Comparison of ENCODE assay signal across 10 mouse cellular contexts in genomic region chr11:18752512-18752911, GRCm38 (mm10).
DNase-seq lines count a peak whose midpoint lies in the region; ATAC-seq lines count a peak whose summit lies in the region.
"Had no signal": no experiment of that assay in that cellular context is flagged by ENCODE, and none has a peak within 500 bp of the region (broad histone marks: within the 10 kb centered on the region; RNA-seq: fewer than 3 reads in every experiment).

No protein-coding gene starts in this region.

- H3K9me3 ChIP-seq in kidney, embryonic 15.5 days (replicated peaks), result no peaks in the 10 kb centered on the region
- H3K9me3 ChIP-seq in hindbrain, embryonic 16.5 days (ENCODE audit: control insufficient read depth, low read length), result no peaks in the 10 kb centered on the region
- H3K9me3 ChIP-seq in neural tube, embryonic 15.5 days (replicated peaks), result no peaks in the 10 kb centered on the region

- 47% methylated on average over 2 of the region's 2 CpGs for WGBS in kidney, embryonic 15.5 days
- 44% methylated on average over 2 of the region's 2 CpGs for WGBS in hindbrain, embryonic 16.5 days
- WGBS in neural tube, embryonic 15.5 days, result 43% methylated on average over 2 of the region's 2 CpGs

- peaks cover 52% of the 10 kb centered on the region for H3K4me1 ChIP-seq in kidney, embryonic 15.5 days
- peaks cover 17% of the 10 kb centered on the region for H3K4me1 ChIP-seq in hindbrain, embryonic 16.5 days (ENCODE audit: control insufficient read depth, insufficient read depth, low read depth, low read length)
- peaks cover 56% of the 10 kb centered on the region for H3K4me1 ChIP-seq in neural tube, embryonic 15.5 days

- H3K27me3 ChIP-seq in kidney, embryonic 15.5 days, result 0 out of 2 replicates have a peak, but pooled peaks cover 3% of the 10 kb centered on the region
- no peaks in the 10 kb centered on the region for H3K27me3 ChIP-seq in hindbrain, embryonic 16.5 days (replicated peaks; ENCODE audit: control insufficient read depth, insufficient read depth, low read length)
- no peaks in the 10 kb centered on the region for H3K27me3 ChIP-seq in neural tube, embryonic 15.5 days (replicated peaks)

- peak overlapping the region; percentile 58; the same call in 1 of the 2 replicates for H3K27ac ChIP-seq in kidney, embryonic 15.5 days
- H3K27ac ChIP-seq in hindbrain, embryonic 16.5 days (ENCODE audit: low read depth, low read length), result peak overlapping the region; percentile 79
- H3K27ac ChIP-seq in neural tube, embryonic 15.5 days (replicated peaks), result peak overlapping the region; percentile 60
- H3K27ac ChIP-seq: liver, embryonic 14.5 days had no signal

- 0 out of 2 replicates have a peak overlapping the region, but pooled peaks have one; percentile 9 for H3K4me2 ChIP-seq in kidney, embryonic 15.5 days
- H3K4me2 ChIP-seq in hindbrain, embryonic 16.5 days (ENCODE audit: low read length), result peak overlapping the region; percentile 25
- H3K4me2 ChIP-seq in neural tube, embryonic 15.5 days, result peak overlapping the region; percentile 54

- no peak overlapping the region for H3K4me3 ChIP-seq in kidney, embryonic 15.5 days (replicated peaks)
- no peak overlapping the region for H3K4me3 ChIP-seq in hindbrain, embryonic 16.5 days (ENCODE audit: low read length)
- no peak overlapping the region for H3K4me3 ChIP-seq in neural tube, embryonic 15.5 days (replicated peaks)

- ATAC-seq in kidney, embryonic 15.5 days (replicated peaks; ENCODE audit: low FRiP score), result no peak
- ATAC-seq in hindbrain, embryonic 16.5 days, result no peak
- ATAC-seq in neural tube, embryonic 15.5 days (ENCODE audit: low FRiP score), result no peak
- no peak for ATAC-seq in megakaryocyte-erythroid progenitor cell, adult 5-6 weeks (replicated peaks; ENCODE audit: low FRiP score, low TSS enrichment, poor library complexity, severe bottlenecking)

- DNase-seq in kidney, postnatal 36 days, result no peak
- peak; percentile 25 for DNase-seq in fibroblast of lung, adult 2 months (ENCODE audit: low read depth)
- DNase-seq in lung, postnatal 36 days, result no peak
- DNase-seq: adrenal gland, postnatal 14 days; heart, adult 11 months had no signal

- no peak overlapping the region for H3K9ac ChIP-seq in kidney, embryonic 15.5 days
- peak overlapping the region; percentile 17; the same call in 1 of the 2 replicates for H3K9ac ChIP-seq in hindbrain, embryonic 16.5 days (ENCODE audit: low read depth, low read length)
- H3K9ac ChIP-seq in neural tube, embryonic 15.5 days (replicated peaks), result no peak overlapping the region
- H3K9ac ChIP-seq: liver, embryonic 14.5 days had no signal

- H3K36me3 ChIP-seq in kidney, embryonic 15.5 days, result no peaks in the 10 kb centered on the region
- H3K36me3 ChIP-seq in hindbrain, embryonic 16.5 days (ENCODE audit: control insufficient read depth, insufficient read depth, low read length), result no peaks in the 10 kb centered on the region
- no peaks in the 10 kb centered on the region for H3K36me3 ChIP-seq in neural tube, embryonic 15.5 days
